Mouse (Mus musculus) spleen, adult 18-20 months (tissue): ENCODE measurements around the gene Myo1b.
"Not testable (repeated sequence)": the region's sequence is repeated elsewhere in the genome, so short reads cannot be mapped to it uniquely, and the experiment has no call there.

Experiments used
- DNase-seq, 2 experiments: peaks; one replicate each; pipeline ENCODE4 v3.0.0; 2022; ENCODE audit warnings: mixed read lengths in 2 of 2

The Myo1b gene

DNA sequence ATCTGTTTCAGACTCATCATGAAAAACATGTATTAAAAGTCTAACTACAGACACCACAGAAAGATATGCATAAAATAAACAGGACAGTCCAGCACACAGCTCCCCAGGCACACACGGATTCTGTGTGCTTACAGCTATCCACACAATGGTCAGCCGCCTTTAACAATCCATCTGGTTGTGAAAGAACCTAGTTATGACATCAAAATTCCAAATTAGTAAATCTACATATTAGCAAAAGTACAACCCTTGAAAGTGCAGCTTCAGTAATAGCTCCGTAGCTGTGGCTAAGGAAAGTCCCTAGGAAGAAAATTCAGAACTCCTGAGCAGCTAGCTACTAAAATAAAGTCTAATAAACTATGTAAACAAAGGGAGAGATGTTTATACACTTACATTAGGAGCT lies 21.1 kb downstream of the Myo1b start:
- DNase-seq = no peak

DNA sequence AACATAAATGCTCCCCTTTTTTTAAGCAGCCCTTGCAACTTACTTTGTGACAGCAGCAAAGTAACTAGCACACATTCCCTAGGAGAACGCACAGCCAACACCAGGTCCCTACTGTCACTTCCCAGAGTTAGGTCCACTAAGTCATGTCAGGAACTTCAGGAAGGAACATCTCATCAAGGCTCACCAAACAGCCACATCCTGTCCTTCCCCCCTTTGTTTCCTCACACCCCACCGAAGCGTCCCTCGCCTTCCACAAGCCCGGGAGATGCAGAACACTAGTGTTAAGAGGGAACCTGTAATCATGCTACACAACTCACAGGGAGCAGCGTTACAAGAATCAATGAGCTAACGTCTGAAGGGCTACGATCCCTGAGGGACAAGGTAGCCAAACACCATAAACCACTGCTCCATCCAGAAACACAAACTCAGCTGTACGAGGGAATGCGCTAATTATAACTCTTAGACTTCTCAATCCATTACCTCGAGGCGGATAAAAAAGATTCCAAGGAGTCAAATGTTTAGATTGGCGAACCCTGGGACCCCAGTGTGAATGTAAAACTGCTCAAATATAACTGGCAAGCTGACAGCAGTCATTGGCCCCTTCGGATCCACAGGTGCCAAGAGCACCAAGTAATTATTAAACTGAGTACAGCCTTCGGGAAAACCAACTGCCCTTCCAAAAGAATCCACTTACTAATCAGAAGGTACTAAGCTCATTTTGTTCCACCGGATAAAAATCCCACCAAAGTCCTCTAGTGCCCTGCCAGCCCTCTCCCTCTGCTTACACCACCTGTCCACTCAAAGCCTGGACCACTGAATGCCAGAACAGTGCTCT lies 22.1 kb downstream of the Myo1b start:
- no peak for DNase-seq

GRCm38 (mm10) chr1:51892005-51892404 lies 23.9 kb downstream of the Myo1b start:
- DNase-seq = no peak

GRCm38 (mm10) chr1:51888046-51888813 lies 27.6 kb downstream of the Myo1b start:
- DNase-seq = no peak

GRCm38 (mm10) chr1:51885356-51885983 lies 30.4 kb downstream of the Myo1b start:
- no peak for DNase-seq

DNA sequence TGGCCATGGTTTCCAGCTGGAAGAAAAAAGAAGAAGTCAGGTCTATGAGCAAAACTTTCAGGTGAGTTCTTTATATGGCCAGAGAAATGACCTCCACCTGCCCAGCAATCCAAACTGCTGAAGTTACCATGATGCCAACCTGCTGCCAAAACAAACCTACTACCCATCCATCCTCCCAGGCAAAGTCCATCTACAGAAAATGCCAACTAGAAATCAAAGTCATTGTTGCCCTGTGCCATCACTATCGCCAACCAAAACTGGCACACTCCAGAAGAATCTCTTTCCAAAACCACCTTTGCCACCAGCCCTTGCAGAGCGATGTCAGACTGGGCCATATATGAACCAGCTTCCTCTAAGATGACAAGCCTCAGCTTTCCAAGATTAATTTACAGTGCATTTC lies 32.7 kb downstream of the Myo1b start:
- no peak for DNase-seq

DNA sequence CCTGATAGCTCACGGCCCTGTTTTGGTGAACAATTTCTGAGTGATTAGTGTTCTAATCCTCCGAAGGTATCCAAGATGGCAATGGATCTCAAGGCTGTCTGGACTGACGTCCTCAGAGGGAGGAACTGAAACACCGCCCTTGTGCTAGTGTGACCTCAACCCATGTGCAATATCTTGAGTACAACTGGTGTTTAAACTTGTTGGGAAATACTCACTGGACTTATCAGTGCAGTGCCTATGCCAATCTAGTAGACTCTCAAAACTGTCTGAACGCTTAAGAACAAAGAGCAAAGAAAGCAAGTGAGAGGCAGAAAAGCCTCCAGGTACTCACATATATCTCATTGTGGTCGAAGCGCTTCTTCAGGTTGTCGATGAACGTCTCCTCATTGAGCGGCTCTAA lies 33.1 kb downstream of the Myo1b start:
- DNase-seq = no peak

DNA sequence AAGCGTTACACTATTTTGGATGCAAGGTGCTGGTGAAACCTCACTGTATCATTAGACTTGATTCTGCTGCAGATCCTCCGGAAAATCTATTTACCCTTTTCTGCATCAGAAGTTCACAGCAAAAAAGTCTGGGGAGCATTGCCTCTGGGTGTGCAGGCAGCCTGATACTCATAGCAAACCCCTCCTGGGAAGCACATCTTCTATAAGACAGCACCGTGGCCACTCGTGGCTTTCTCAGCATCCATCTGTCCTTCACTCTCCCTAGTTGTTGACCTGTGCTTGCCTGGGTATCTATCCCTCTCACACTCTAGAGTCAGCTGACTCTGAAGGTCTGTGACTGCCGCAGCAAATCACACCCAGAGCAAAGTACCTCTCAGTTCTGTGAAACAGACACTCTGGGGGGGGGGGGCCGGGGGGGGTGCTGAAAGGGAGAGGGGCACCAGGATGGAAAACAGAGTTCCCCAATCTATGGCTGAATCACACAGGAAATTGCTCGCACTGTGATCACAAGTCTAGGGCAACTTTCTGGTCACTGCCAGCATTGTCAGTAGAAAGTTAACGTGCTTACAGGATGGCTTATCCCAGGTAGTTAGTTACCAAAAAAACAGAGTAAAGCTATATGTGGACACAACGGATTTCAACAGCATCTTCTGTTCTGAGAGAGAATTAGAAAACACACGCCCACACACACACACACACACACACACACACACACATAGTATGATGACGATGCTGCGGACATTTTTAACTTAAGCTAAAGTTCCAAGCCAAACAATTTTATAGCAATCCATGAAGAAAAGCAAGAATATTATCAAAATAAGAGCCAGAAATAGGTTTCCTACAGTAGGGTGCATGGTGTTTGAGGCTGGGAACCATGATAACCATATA lies 35.7 kb downstream of the Myo1b start:
- no peak for DNase-seq

- DNase-seq = no peak
These were observed 36.5 kb downstream of the Myo1b start for GRCm38 (mm10) chr1:51879333-51879770.

DNA sequence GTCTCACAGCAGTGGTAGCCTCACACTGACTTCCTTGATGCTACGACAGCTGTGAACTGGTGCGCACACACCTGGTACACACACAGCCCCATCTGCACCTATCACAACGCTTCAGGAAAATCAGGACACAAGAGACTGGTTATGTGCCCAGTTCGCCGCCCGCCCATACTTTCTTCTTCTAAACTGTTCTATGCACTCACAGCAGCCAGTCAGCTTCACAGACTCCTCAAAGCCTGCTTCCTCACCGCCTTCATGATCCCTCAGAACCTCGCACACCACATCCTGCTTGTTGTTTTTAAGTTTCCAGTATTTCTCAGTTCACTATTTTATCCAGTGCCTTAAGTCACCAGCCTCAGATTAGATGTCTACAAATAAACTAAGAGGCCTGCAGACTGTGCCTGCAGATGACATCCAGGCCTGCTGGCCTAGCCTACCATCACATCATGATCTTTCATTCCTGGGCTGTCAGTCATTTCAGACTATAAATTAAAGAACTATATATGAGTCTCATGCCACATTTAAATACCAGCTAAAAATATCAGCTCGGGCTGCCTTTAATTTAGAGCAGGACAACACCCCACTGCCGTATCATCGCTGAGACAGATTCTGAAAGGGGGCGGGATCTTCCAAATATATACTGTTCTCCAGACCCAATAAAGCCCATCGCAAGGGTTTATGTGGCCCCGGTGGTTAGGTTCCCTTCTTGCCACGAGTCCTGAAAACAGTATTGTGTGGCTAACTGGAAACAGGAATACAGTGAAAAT lies 40.2 kb downstream of the Myo1b start:
- DNase-seq = no peak

DNA sequence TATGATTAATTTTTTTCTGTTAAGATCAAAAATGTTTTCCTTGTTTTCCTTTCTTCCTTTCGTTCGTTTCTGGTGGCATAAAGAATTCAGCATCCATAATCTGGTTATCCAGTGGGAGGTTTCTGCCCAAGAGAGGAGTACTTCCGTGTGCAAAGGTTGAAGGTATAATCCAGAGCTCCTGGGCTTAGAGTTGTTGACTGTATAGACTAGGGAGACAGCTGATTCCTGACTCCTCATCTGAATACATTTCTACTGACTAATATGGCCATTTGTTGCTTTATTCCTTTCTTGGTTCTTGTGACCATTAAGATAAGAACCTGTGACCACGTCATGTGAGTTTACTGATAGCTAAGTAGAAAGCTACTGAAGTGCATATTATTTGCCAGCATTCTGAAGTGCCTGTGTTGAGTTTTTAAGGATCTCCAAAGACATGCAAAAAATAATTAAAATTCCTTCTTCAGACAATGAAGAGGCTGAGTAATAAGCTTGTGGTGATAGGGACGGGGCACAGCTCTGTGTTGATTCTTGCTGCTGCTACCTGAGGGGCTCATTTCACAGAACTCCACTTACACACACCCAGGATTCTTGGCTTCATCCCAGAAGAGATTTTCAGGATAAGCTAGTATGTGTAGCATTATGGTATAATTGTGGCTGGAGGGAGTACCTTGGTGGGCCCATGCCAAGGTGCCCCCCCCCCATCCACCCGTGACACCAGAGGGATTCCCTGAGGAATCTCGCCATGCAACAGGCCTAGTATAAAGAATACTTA lies 43.2 kb downstream of the Myo1b start:
- no peak for DNase-seq

DNA sequence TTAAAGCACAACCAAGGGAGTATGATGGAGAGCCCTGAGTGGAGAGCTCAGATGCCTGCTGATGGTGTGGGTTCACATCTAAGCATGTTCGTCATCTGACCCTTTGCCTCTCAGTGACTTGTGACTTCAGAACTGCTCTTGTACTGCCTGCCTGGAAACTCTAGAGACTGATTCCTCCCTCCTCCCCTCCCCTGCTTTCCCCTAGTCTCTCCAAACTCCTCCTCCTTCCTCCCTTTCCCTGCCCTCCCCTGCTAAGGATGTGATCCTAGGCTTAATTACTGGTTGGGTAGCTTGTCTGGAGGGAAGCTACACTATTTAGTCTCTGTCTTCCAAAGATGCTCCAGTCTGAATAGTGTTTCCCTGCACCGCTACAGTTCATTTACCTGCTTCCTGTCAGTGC lies 44.6 kb downstream of the Myo1b start:
- DNase-seq = not testable (repeated sequence)

DNA sequence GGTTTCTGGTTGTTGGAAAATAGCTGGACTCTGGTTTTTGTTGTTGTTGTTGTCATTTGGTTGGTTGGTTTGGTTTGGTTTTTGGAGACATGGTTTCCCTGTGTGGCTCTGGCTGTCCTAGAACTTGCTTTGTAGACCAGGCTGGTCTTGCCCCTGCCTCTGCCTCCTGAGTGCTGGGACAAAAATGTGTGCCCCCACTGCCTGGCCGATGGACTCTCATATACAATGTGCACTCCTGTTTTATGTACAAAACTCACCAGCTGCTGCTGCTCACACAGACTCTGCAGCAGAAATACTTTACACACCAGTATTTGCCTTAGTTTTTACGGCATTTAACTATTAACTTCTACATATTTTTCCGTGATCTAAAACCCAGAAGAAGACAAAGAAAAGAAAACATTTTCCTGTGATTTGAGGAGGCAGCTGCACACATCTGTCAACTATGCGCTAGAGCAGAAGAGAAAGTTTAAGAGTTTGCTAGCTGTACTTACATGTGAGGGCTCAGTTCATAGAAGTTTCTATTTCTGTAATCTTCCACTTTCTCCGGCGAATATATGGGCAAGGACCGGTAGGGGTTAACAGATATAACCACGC lies 52.9 kb downstream of the Myo1b start:
- no peak for DNase-seq

DNA sequence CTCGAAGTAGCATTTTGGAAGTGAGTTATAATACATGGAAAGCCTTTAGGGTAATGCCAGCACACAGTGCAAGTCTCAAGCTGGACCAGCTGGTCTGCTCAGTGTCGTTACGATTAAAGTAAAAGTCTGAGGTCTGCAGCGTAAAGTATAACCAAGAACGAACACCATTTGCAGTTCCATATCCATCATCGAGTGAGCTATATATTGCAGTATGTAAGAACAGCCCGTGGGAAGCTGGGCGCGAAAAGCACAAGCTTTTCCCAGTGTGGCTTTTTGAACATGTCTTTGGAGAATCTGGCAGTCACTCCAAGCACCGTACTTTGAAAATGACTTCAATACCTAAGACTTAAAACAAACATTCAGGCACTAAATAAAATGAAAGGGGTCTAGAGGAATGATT lies 55.0 kb downstream of the Myo1b start:
- no peak for DNase-seq

DNA sequence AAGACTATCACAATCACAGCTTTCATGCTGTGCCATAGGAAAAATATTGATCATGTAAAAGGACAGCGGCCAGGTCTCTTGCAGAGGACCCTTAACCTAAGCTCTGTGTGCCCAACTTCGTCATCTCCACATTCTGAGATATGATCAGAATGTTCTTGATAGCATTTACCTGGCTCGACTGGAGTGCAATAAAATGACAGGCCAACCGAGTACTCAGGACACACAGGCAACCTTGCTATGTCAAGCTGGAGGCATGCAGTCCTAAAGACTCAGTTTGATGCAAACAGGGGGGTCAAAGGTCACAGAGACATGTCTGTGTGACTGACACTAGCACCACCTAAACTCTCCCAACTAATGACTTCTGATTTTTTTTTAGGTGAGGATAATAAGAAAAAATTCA lies 58.9 kb downstream of the Myo1b start:
- no peak for DNase-seq

DNA sequence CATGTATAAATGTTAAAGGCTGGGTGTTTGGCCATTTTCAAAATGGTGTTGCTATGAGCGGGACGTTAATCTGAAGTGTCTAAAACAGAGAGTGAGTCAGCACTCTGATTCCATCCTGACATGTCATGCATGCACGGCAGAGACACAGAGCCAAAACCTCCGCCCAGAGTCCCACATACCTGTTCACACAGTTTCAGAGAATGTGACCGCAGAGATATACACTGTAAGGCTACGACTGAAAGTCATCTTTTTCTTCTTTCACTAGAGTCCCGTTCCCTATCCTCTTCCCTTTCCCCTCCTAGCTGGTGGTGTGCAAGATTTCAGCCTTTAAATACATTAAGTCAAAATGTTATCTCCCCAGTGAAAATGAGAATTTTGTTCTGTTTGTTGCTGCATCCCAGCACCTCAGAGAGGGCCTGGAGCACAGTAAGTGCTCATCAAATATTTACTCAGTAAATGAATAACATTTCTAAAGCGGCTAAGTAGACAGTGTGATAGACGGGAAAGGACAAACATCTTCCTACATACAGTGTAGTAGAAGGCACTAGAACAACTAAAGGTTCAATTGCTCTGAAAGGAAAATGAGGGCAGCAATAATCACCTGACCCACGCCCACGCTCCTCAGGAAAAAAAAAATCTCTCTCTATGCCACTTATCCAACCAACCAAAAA lies 59.5 kb downstream of the Myo1b start:
- DNase-seq = no peak

GRCm38 (mm10) chr1:51855541-51856244 lies 60.2 kb downstream of the Myo1b start:
- no peak for DNase-seq

- DNase-seq = no peak
These were observed 63.6 kb downstream of the Myo1b start for GRCm38 (mm10) chr1:51852314-51852713.

DNA sequence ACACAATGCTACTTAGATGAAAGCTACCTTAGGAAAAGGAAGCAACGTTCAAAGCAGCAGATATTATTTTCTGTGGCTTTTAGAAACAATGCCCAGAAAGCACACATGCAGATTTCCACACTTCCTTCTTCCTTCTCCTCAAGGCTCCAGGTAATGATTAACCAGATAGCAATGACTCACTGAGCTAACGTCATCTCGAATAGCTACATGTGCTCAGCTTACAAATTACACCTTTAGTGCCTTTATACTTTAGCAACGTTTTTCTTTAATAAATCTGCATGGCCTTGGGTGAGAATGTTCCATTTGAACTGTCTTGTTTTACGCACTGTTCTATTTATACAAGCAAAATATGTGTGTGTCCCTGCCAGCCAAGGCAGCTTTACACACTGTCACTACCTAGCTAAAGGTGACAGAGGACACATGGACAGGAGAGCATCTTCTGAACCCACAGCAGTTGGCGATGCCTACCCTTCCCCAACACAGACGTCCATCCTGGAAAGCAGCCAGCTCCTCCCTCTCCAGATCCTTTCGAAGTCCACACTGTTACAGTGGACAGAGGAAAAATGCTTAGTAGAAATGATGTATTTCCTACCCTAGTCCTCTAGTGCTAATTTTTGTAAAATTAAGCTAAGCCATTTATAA lies 66.2 kb downstream of the Myo1b start:
- no peak for DNase-seq
